Mouse (Mus musculus): ENCODE measurements around the gene Rassf3.

Rassf3 gene

GRCm38 (mm10) chr10:121409717-121410116 lies 66.4 kb downstream of the Rassf3 start:
- DNase-seq (ENCODE audit: extremely low spot score, low spot score): no peak

- DNase-seq (ENCODE audit: extremely low spot score, low spot score): no peak
Measured at GRCm38 (mm10) chr10:121403946-121404345, 72.2 kb downstream of the Rassf3 start.

- DNase-seq (ENCODE audit: extremely low spot score, low spot score): no peak
Measured at GRCm38 (mm10) chr10:121403104-121403503, 73.0 kb downstream of the Rassf3 start.

- DNase-seq (ENCODE audit: extremely low spot score, low spot score): no peak
Measured at GRCm38 (mm10) chr10:121401005-121401404, 75.1 kb downstream of the Rassf3 start.

- no peak for DNase-seq (ENCODE audit: extremely low spot score, low spot score)
Measured at GRCm38 (mm10) chr10:121398599-121398998, 77.5 kb downstream of the Rassf3 start.

GRCm38 (mm10) chr10:121395542-121396176 lies 80.5 kb downstream of the Rassf3 start:
- no peak for DNase-seq (ENCODE audit: extremely low spot score, low spot score)

- DNase-seq (ENCODE audit: extremely low spot score, low spot score): no peak
Measured at GRCm38 (mm10) chr10:121394789-121395325, 81.3 kb downstream of the Rassf3 start.

GRCm38 (mm10) chr10:121394270-121394669 lies 81.9 kb downstream of the Rassf3 start:
- DNase-seq (ENCODE audit: extremely low spot score, low spot score): no peak

- no peak for DNase-seq (ENCODE audit: extremely low spot score, low spot score)
Measured at GRCm38 (mm10) chr10:121391901-121392300, 84.2 kb downstream of the Rassf3 start.

- DNase-seq (ENCODE audit: extremely low spot score, low spot score): no peak
Measured at GRCm38 (mm10) chr10:121390602-121391001, 85.5 kb downstream of the Rassf3 start.

- no peak for DNase-seq (ENCODE audit: extremely low spot score, low spot score)
Measured at GRCm38 (mm10) chr10:121386347-121386746, 89.8 kb downstream of the Rassf3 start.

- no peak for DNase-seq (ENCODE audit: extremely low spot score, low spot score)
Measured at GRCm38 (mm10) chr10:121385695-121386094, 90.5 kb downstream of the Rassf3 start.

DNA sequence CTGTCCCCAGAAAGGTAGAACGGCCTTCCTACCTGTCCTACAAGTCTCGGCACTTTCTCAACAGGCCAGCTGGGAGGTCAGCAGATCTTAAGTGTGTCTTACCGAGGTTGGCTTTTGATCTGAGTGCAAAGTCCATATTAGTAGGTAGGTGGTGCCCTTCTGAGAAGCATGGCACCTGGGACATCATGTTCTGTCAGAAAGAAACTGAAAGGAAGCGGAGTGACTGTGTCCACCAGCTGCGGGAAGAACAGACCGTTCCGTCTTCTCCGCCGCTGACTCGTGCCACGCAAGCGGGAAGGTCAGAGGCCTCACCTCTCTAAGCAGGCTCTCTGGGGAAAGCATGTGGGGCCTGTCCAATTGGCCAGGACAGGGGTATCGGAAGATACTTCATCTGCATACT lies 91.4 kb downstream of the Rassf3 start:
- DNase-seq (ENCODE audit: extremely low spot score, low spot score): no peak

DNA sequence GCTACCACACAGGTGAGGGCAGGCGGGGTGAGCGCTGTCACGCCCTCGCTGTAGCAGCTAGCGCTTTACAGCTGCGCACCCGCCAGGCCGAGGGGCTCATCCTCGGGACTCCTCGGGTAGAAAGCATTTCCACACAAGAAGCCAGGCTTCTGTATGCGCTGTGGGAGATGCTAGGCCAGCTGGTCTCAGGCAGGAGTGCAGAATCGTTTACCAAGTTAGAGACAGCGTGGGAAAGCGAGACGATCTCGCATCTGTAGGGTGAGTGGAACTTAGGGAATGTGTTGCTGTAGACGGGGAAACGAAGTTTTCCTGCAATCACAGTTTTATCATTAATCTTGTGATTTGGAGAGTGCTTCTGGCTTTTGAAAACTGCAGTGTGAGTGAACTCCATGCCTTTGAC lies 94.9 kb downstream of the Rassf3 start:
- no peak for DNase-seq (ENCODE audit: extremely low spot score, low spot score)

- no peak for DNase-seq (ENCODE audit: extremely low spot score, low spot score)
Measured at GRCm38 (mm10) chr10:121379387-121379786, 96.8 kb downstream of the Rassf3 start.

GRCm38 (mm10) chr10:121376530-121377271 lies 99.4 kb downstream of the Rassf3 start:
- DNase-seq (ENCODE audit: extremely low spot score, low spot score): no peak

DNA sequence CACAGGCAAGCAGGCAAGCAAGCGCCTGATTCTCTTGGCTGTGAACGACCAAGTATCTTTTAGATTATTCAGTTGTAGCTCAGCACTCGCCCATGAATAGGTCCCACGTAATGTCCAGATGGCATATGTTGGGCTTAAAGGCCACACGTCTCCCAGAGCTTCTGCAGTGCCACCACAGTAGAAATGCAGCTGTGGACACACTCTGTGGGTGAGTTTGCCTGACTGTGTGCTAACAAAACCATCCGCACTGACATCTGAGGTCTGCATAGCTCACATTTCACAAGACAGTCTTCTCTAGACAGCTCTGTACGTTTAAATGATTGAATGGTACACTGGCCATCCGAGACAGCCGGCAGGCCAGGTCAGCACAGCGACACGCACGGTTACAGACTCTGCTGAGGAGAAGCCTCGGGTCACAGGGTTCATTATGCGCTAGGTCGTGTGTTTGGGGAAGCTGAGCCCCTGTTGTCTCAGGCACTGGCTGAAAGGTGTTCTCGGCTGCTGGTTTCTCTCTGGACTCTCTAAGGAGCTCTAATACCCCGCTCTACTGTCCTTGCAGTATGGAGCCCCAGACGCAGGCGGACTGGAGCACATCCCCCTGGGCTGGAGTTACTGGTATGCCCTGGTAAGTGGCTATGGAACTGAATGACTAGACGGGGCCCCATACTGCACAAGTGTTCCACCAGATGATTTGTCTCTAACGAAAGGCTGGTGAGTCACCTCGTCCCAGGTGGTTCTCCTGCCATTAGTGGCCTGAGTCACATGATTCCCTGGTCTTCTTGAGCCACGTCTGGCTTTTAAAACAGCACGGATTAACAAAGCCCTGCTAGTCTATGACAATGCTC lies 100.3 kb downstream of the Rassf3 start:
- DNase-seq (ENCODE audit: extremely low spot score, low spot score): no peak

GRCm38 (mm10) chr10:121374693-121375620 lies 101.2 kb downstream of the Rassf3 start:
- DNase-seq (ENCODE audit: extremely low spot score, low spot score): no peak

DNA sequence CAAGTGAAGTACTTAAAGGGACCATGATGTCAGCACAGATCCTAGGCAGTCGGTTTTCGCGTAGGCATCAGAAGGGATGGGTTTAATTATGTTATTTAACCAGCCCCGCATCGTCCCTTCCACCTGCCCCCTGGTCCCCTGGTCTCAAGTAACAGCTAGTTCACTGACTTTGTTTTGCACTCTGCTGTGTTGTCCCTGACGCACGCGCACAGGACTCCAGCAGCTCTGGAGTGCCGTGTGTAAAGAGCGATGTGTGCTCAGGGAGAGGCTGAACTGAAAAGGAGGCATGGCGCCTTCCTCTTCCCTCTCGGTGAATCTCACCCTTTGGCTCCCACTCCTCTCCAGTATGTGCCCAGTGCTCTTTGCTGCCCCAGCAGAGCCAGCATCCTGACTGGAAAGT lies 102.1 kb downstream of the Rassf3 start:
- no peak for DNase-seq (ENCODE audit: extremely low spot score, low spot score)

DNA sequence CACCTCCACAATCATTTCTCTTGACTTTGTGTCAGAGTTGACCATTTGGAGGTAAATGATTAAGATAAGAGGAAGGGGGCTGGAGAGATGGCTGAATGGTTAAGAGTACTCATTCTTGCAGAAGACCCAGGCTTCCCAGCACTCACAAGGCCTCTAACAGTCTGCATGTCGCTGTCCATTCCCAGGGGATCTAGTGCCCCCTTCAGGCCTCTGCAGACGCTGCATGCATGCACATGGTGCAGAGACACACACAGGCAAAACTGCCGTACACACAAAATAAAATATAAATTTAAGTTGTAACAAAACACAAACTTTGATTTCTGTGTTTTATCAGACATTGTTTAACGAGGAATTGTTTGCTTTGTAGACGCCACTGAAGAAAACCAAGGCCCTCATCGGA lies 105.4 kb downstream of the Rassf3 start:
- no peak for DNase-seq (ENCODE audit: extremely low spot score, low spot score)
